Mouse (Mus musculus): Measurements from ENCODE around the gene C130026I21Rik. TPM values are rescaled to one million over a fixed set of nuclear protein-coding genes. Genes with fewer than 3 reads are reported as not detected.
"Not testable (repeated sequence)": the region's sequence is repeated elsewhere in the genome, so short reads cannot be mapped to it uniquely, and the experiment has no call there.

Gene C130026I21Rik
- polyA plus RNA-seq, 1 experiment from 2014 or later = 0.25 TPM

DNA sequence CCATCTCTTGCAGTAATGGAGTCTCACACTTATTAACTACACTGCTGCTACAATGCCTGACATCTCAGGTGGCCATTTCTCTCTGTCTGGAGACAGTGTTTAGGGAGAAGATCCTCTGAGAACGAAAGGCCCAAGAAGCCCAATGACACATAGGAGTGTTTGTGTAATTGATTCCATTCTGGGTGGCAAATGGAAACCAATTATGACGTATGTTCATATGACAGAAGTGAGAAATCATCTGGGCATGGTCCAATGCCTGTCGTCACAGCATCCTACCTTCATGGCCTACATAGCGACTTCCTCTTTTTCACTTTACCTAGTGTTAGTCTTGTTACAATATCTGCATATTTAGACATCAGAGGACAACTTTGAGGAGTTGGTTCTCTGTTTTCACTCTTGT is 168.6 kb downstream of the C130026I21Rik start:
- 89% methylated on average over 4 of the region's 4 CpGs for WGBS
- H3K4me2 ChIP-seq (replicated peaks; ENCODE audit: low read depth); ATAC-seq; H3K36me3 ChIP-seq (ENCODE audit: control insufficient read depth, insufficient read depth); H3K9me3 ChIP-seq (ENCODE audit: control insufficient read depth); H3K9ac ChIP-seq (ENCODE audit: low read depth, low read length); H3K4me3 ChIP-seq (ENCODE audit: low read depth, low read length); H3K27ac ChIP-seq (ENCODE audit: low read depth, low read length); H3K27me3 ChIP-seq (replicated peaks; ENCODE audit: control insufficient read depth, insufficient read depth, low read length); H3K4me1 ChIP-seq (replicated peaks; ENCODE audit: control insufficient read depth, insufficient read depth, low read length): not testable (repeated sequence)

DNA sequence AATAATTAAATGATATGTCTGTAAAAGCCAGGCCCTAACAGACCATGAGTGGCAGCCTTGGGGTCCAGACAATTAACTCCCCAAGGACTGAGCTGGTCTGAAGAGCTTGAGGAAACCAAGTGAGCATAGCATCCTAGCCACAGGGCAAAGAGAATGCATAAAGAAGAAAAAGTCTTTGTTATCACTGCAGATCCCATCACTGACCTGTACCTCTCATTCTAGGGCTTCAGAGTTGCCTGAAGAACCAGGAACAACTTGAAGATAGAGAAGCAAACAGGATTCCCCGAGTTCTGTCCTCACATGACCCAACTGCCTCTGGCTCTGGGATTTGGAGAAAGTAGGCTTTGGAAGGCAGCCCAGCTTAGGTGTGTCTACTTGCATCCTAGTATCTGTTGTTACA is 170.5 kb downstream of the C130026I21Rik start, which contains the start of gene Gm10553:
Gm10553 (plus strand) TSS at position 301 of the 400 bp plus-strand sequence.
- H3K9me3 ChIP-seq (ENCODE audit: control insufficient read depth); H3K4me1 ChIP-seq (replicated peaks; ENCODE audit: control insufficient read depth, insufficient read depth, low read length); H3K27me3 ChIP-seq (replicated peaks; ENCODE audit: control insufficient read depth, insufficient read depth, low read length); H3K27ac ChIP-seq (ENCODE audit: low read depth, low read length); H3K4me2 ChIP-seq (replicated peaks; ENCODE audit: low read depth); H3K36me3 ChIP-seq (ENCODE audit: control insufficient read depth, insufficient read depth); H3K4me3 ChIP-seq (ENCODE audit: low read depth, low read length); ATAC-seq; H3K9ac ChIP-seq (ENCODE audit: low read depth, low read length): not testable (repeated sequence)
- 68% methylated on average over 1 of the region's 1 CpGs for WGBS

DNA sequence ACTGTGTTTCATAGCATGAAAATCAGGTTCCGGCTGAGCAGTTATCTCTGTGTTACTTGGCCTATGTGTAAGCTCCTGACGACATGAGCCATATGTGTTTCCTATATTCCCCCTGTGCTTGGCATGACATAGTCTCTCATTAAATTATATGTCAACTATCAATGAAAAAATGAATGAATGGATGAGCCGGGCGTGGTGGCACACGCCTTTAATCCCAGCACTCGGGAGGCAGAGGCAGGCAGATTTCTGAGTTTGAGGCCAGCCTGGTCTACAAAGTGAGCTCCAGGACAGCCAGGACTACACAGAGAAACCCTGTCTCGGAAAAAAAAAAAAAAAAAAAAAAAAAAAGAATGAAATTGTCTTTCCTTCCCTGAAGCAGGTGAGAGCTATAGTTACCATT is 171.3 kb downstream of the C130026I21Rik start:
- not testable (repeated sequence) for H3K27me3 ChIP-seq (replicated peaks; ENCODE audit: control insufficient read depth, insufficient read depth, low read length); H3K9me3 ChIP-seq (ENCODE audit: control insufficient read depth); ATAC-seq; H3K4me2 ChIP-seq (replicated peaks; ENCODE audit: low read depth); H3K36me3 ChIP-seq (ENCODE audit: control insufficient read depth, insufficient read depth); H3K27ac ChIP-seq (ENCODE audit: low read depth, low read length); H3K9ac ChIP-seq (ENCODE audit: low read depth, low read length); H3K4me3 ChIP-seq (ENCODE audit: low read depth, low read length); H3K4me1 ChIP-seq (replicated peaks; ENCODE audit: control insufficient read depth, insufficient read depth, low read length)
- WGBS = 80% methylated on average over 5 of the region's 7 CpGs

DNA sequence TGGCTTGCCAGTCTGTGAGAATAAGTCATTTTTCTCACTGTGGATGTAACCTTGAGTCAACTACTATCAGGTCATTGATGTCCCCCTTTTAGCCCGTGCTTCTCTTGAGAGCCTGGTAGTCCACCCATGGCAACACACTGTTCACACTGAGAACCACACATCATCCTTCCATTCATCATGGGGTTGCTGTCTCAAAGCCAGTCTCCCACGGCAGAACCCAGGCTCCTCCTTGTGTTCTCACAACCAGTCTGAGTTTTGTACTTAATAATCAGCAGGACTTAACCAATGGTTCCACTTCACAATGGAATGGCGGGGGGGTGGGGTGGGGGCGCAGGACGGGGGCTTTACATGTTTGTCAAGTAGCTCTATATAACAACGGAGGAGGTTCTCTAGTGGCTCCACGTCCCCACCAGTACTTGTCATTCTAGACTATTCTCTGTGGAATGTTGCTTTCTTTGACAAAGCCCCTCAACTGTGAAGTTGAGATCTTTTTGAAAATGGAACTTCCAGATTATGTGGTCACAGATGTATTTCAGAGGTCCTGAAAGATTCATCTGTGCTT is 177.3 kb downstream of the C130026I21Rik start:
- not testable (repeated sequence) for H3K9ac ChIP-seq (ENCODE audit: low read depth, low read length)

DNA sequence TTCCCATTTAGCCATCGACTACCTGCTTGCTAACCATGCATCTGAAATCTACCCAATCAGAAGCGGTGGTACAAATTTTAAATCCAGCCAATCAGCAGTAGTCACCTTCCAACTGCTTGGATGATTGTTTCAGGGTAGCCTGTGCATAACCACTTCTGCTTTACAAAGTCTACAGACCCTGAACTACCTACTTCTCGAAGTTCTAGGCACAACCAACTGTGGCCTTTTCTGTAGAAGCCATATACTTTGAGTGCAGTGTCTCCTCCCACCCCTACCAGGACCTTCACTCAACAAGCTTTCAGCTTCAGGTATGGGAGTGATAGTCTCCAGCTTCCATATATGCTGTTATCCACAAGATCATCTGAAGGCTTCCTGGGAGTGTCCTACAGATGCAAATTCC is 178.2 kb downstream of the C130026I21Rik start:
- not testable (repeated sequence) for H3K9ac ChIP-seq (ENCODE audit: low read depth, low read length); H3K27ac ChIP-seq (ENCODE audit: low read depth, low read length); H3K4me1 ChIP-seq (replicated peaks; ENCODE audit: control insufficient read depth, insufficient read depth, low read length); H3K27me3 ChIP-seq (replicated peaks; ENCODE audit: control insufficient read depth, insufficient read depth, low read length); H3K36me3 ChIP-seq (ENCODE audit: control insufficient read depth, insufficient read depth); H3K4me3 ChIP-seq (ENCODE audit: low read depth, low read length); ATAC-seq; H3K9me3 ChIP-seq (ENCODE audit: control insufficient read depth); H3K4me2 ChIP-seq (replicated peaks; ENCODE audit: low read depth)
- WGBS = 35% methylated on average over 1 of the region's 3 CpGs

More for the DNA sequence above, 177.3 kb downstream of the C130026I21Rik start:
- not testable (repeated sequence) for H3K36me3 ChIP-seq (ENCODE audit: control insufficient read depth, insufficient read depth); H3K27me3 ChIP-seq (replicated peaks; ENCODE audit: control insufficient read depth, insufficient read depth, low read length); H3K4me2 ChIP-seq (replicated peaks; ENCODE audit: low read depth); H3K9me3 ChIP-seq (ENCODE audit: control insufficient read depth); H3K27ac ChIP-seq (ENCODE audit: low read depth, low read length); H3K4me3 ChIP-seq (ENCODE audit: low read depth, low read length); H3K4me1 ChIP-seq (replicated peaks; ENCODE audit: control insufficient read depth, insufficient read depth, low read length); ATAC-seq
- WGBS = 81% methylated on average over 6 of the region's 7 CpGs

DNA sequence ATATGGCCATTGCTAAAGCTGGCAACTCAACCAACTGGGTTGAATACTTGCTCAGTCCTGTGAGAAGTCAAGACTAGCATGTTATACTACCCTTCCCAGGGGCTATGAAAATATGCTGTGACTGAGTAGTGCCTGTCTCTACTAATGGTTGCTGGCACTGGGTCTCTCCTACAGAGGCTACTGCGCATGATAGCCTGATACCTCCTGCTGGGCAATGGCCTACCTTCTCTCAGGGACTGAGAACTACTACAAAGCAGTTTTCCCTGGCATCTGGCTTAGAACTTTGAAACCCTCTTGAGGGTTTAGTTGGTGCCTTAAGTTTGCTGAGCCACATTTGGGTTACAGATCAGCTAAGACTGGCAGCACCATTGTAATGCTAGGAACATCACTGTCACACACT is 184.2 kb downstream of the C130026I21Rik start:
- H3K9me3 ChIP-seq (ENCODE audit: control insufficient read depth); H3K27me3 ChIP-seq (replicated peaks; ENCODE audit: control insufficient read depth, insufficient read depth, low read length); H3K9ac ChIP-seq (ENCODE audit: low read depth, low read length); ATAC-seq; H3K4me1 ChIP-seq (replicated peaks; ENCODE audit: control insufficient read depth, insufficient read depth, low read length); H3K4me2 ChIP-seq (replicated peaks; ENCODE audit: low read depth); H3K27ac ChIP-seq (ENCODE audit: low read depth, low read length); H3K4me3 ChIP-seq (ENCODE audit: low read depth, low read length); H3K36me3 ChIP-seq (ENCODE audit: control insufficient read depth, insufficient read depth): not testable (repeated sequence)
- 100% methylated on average over 1 of the region's 1 CpGs for WGBS

DNA sequence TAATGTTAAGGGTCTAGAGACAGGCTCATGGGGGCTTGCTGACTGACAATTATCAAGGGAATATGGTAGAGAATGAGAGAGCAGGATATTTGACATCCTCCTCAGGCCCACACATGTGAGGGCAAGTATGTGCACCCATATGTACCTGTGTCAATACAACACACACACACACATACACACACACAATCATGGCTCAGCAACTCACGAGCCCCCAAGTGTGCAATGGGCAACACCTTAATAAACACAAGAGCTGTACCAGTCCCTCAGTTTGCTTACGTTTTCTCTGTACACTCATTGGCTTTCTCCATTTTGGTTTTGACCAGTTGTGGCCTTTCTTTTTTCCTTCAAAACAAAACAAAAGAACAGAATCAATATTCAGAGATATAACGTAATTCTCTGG is 185.6 kb downstream of the C130026I21Rik start:
- H3K9ac ChIP-seq (ENCODE audit: low read depth, low read length); ATAC-seq; H3K4me3 ChIP-seq (ENCODE audit: low read depth, low read length); H3K9me3 ChIP-seq (ENCODE audit: control insufficient read depth); H3K4me1 ChIP-seq (replicated peaks; ENCODE audit: control insufficient read depth, insufficient read depth, low read length); H3K36me3 ChIP-seq (ENCODE audit: control insufficient read depth, insufficient read depth); H3K27me3 ChIP-seq (replicated peaks; ENCODE audit: control insufficient read depth, insufficient read depth, low read length); H3K27ac ChIP-seq (ENCODE audit: low read depth, low read length); H3K4me2 ChIP-seq (replicated peaks; ENCODE audit: low read depth): not testable (repeated sequence)
- WGBS = 56% methylated on average over 2 of the region's 3 CpGs

DNA sequence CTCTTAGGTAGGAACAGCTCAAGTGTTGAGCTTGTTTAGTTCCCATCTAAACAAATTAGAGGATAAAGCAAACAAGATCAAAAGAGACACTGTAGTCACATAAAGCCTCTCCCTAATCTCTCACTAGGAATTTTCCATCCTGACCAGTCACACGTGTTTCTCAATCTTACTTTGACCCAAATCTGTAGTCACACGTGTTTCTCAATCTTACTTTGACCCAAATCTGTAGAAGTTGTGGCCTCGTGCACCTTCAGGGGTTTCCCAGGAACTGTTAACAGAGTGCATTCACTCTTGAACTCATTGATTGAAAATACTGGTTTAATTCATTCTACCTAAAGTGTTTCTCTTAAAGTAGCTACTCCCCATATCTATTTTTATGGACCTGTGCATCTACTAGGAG is 197.3 kb downstream of the C130026I21Rik start:
- H3K36me3 ChIP-seq (ENCODE audit: control insufficient read depth, insufficient read depth); H3K4me1 ChIP-seq (replicated peaks; ENCODE audit: control insufficient read depth, insufficient read depth, low read length); H3K4me3 ChIP-seq (ENCODE audit: low read depth, low read length); H3K9ac ChIP-seq (ENCODE audit: low read depth, low read length); H3K27ac ChIP-seq (ENCODE audit: low read depth, low read length); H3K9me3 ChIP-seq (ENCODE audit: control insufficient read depth); H3K4me2 ChIP-seq (replicated peaks; ENCODE audit: low read depth); ATAC-seq; H3K27me3 ChIP-seq (replicated peaks; ENCODE audit: control insufficient read depth, insufficient read depth, low read length): not testable (repeated sequence)
- 61% methylated on average over 3 of the region's 3 CpGs for WGBS

DNA sequence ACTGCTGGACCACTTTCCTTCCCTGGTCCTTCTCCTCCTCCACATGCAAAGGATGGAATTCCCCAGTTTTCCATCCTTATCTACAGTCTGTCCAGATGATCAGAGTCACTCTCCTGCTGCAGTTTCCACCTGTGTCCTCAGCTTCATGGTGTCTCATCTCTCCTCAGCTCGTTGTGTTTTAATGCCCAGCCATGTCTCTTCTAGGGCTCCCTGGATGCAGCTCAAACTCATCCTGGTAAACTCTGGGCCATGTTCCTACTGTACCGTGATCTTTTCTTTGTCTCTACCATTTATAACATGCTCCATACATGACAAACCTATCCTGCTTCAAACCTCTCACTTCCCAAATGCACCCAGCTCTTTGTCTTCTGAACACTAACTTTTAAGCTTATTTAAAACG is 198.7 kb downstream of the C130026I21Rik start:
- not testable (repeated sequence) for H3K4me3 ChIP-seq (ENCODE audit: low read depth, low read length); H3K9me3 ChIP-seq (ENCODE audit: control insufficient read depth); H3K27ac ChIP-seq (ENCODE audit: low read depth, low read length); ATAC-seq; H3K4me2 ChIP-seq (replicated peaks; ENCODE audit: low read depth); H3K9ac ChIP-seq (ENCODE audit: low read depth, low read length); H3K4me1 ChIP-seq (replicated peaks; ENCODE audit: control insufficient read depth, insufficient read depth, low read length); H3K36me3 ChIP-seq (ENCODE audit: control insufficient read depth, insufficient read depth); H3K27me3 ChIP-seq (replicated peaks; ENCODE audit: control insufficient read depth, insufficient read depth, low read length)
- WGBS = 53% methylated on average over 3 of the region's 3 CpGs

DNA sequence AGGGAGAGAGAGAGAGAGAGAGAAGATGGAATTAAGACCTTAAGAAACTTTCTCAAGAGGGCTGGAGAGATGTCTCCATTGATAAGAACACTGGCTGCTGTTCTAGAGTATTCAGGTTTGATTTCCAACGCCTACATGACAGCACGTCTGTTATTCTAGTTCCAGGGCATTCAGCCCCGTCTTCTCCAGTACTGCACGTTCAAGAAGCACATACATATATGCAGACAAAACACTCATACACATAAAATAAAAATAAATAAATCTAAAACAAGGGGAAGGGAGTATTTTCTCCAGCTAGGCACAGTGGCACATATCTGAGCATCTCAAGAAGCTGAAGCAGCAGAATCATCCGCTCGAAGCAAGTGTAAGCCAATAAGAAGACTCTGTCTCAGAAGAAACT is 234.6 kb downstream of the C130026I21Rik start:
- not testable (repeated sequence) for H3K36me3 ChIP-seq (ENCODE audit: control insufficient read depth, insufficient read depth)
- 73% methylated on average over 4 of the region's 6 CpGs for WGBS

More for the DNA sequence above, 234.6 kb downstream of the C130026I21Rik start:
- H3K4me3 ChIP-seq (ENCODE audit: low read depth, low read length); H3K9ac ChIP-seq (ENCODE audit: low read depth, low read length); H3K4me2 ChIP-seq (replicated peaks; ENCODE audit: low read depth); H3K4me1 ChIP-seq (replicated peaks; ENCODE audit: control insufficient read depth, insufficient read depth, low read length); H3K27ac ChIP-seq (ENCODE audit: low read depth, low read length); H3K27me3 ChIP-seq (replicated peaks; ENCODE audit: control insufficient read depth, insufficient read depth, low read length); H3K9me3 ChIP-seq (ENCODE audit: control insufficient read depth); ATAC-seq: not testable (repeated sequence)
